11 mouse cellular contexts compared by ENCODE assay signal in the genomic region with DNA sequence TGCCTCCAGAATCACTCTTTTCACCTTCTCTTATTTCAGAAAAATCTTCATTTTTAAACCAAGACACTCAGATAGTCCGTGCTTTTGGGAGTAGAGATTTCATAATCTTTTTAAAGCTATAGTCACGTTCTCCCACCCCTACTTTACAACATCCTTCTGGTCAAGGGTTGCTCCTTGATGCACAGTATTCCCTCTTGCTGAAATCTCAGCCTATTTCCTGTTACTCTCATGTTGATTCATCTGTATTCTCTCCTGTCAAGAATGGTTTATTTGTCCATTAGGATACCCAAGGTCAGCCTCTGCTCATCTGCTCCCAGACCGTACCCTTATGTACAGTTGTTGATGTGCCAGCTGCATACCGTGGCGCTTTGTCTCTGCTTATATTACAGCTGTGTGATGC.
A peak's percentile ranks its signal among the peaks of the same experiment; 100 is the strongest.
DNase-seq lines count a peak whose midpoint lies in the region; ATAC-seq and TF ChIP-seq lines count a peak whose summit lies in the region.
"Had no signal": no experiment of that assay in that cellular context is flagged by ENCODE, and none has a peak within 500 bp of the region (broad histone marks: within the 10 kb centered on the region; RNA-seq: fewer than 3 reads in every experiment).

No protein-coding gene starts in this region.

- H3K36me3 ChIP-seq in lung, embryonic 14.5 days (ENCODE audit: insufficient read depth) = no peaks in the 10 kb centered on the region
- no peaks in the 10 kb centered on the region for H3K36me3 ChIP-seq in limb, embryonic 13.5 days

- no peak overlapping the region for H3K4me2 ChIP-seq in lung, embryonic 14.5 days
- no peak overlapping the region for H3K4me2 ChIP-seq in limb, embryonic 13.5 days (replicated peaks)

- intact Hi-C loops in gastrocnemius, adult 2 months (cut with DNase I) = loop anchor here (5.0 kb wide), 3 partner anchors 43 to 467 kb away; no protein-coding TSS in a partner anchor
- intact Hi-C loops in heart, postnatal 14 days (cut with DNase I) = loop anchor here (2.0 to 5.0 kb wide), 3 partner anchors 45 to 225 kb away; no protein-coding TSS in a partner anchor

- no peak overlapping the region for H3K9ac ChIP-seq in lung, embryonic 14.5 days
- H3K9ac ChIP-seq in limb, embryonic 13.5 days = no peak overlapping the region

- WGBS in lung, embryonic 14.5 days = 45% methylated on average over 5 of the region's 5 CpGs
- 45% methylated on average over 5 of the region's 5 CpGs for WGBS in lung, adult 2 months
- WGBS in limb, embryonic 13.5 days = 70% methylated on average over 5 of the region's 5 CpGs

- H3K27ac ChIP-seq in gastrocnemius, adult 2 months = peak overlapping the region; percentile 83
- H3K27ac ChIP-seq in lung, embryonic 14.5 days (ENCODE audit: low read depth) = peak overlapping the region; percentile 90
- H3K27ac ChIP-seq in brown adipose tissue, adult 24 weeks (replicated peaks; ENCODE audit: low read depth, low read length) = peak overlapping the region; percentile 36
- H3K27ac ChIP-seq in limb, embryonic 13.5 days = peak overlapping the region; percentile 92

- no peak overlapping the region for H3K4me3 ChIP-seq in gastrocnemius, adult 2 months
- no peak overlapping the region for H3K4me3 ChIP-seq in lung, embryonic 14.5 days (ENCODE audit: low read depth, low read length)
- no peak overlapping the region for H3K4me3 ChIP-seq in lung, adult 2 months (replicated peaks; ENCODE audit: extremely low read depth, low read depth, low read length)
- H3K4me3 ChIP-seq in brown adipose tissue, adult 24 weeks (ENCODE audit: insufficient read depth, low read depth, low read length) = no peak overlapping the region
- H3K4me3 ChIP-seq in limb, embryonic 13.5 days = no peak overlapping the region

- H3K4me1 ChIP-seq in lung, embryonic 14.5 days (ENCODE audit: insufficient read depth) = peaks cover 25% of the 10 kb centered on the region
- peaks cover 21% of the 10 kb centered on the region for H3K4me1 ChIP-seq in lung, adult 2 months (ENCODE audit: control insufficient read depth, insufficient read depth, low read length)
- H3K4me1 ChIP-seq in brown adipose tissue, adult 24 weeks (ENCODE audit: control insufficient read depth, insufficient read depth, insufficient read length, low read length) = peaks cover 24% of the 10 kb centered on the region
- peaks cover 33% of the 10 kb centered on the region for H3K4me1 ChIP-seq in limb, embryonic 13.5 days

- no peaks in the 10 kb centered on the region for H3K27me3 ChIP-seq in lung, embryonic 14.5 days (ENCODE audit: insufficient read depth, low read length)
- no peaks in the 10 kb centered on the region for H3K27me3 ChIP-seq in limb, embryonic 13.5 days

- no peak for ATAC-seq in lung, embryonic 14.5 days (ENCODE audit: insufficient read depth)
- no peak for ATAC-seq in limb, embryonic 13.5 days (ENCODE audit: low FRiP score, low read depth)

- no peaks in the 10 kb centered on the region for H3K9me3 ChIP-seq in lung, embryonic 14.5 days (ENCODE audit: low read depth, low read length)
- H3K9me3 ChIP-seq in limb, embryonic 13.5 days = no peaks in the 10 kb centered on the region

- no peak for TF ChIP-seq POLR2A in lung, adult 2 months (IDR thresholded peaks at IDR 0.05; ENCODE audit: borderline replicate concordance, extremely low read depth, low read depth, low read length)

- no peak for DNase-seq in gastrocnemius, adult 2 months
- DNase-seq in gastrocnemius, postnatal 25 days = no peak
- DNase-seq in lung, embryonic 14.5 days = no peak
- no peak for DNase-seq in lung, adult 2 months
- DNase-seq in cerebellum, adult 11 months = no peak
- no peak for DNase-seq in heart, postnatal 14 days
- DNase-seq: kidney, adult 18-20 months; right cerebral cortex, postnatal 25 days; thymus, postnatal 36 days had no signal

- no peak for TF ChIP-seq CTCF in gastrocnemius, adult 2 months (IDR thresholded peaks at IDR 0.05)
- TF ChIP-seq CTCF in lung, embryonic 14.5 days (IDR thresholded peaks at IDR 0.05; ENCODE audit: low read depth) = no peak
- TF ChIP-seq CTCF in lung, adult 2 months (IDR thresholded peaks at IDR 0.05; ENCODE audit: insufficient read depth, low read length) = no peak

Comparison
In these comparisons a context has a peak if more than half of its experiments do, and no peak if none do; other contexts are left out.
1. H3K27ac ChIP-seq: peak in every context shown above with its lines; median percentile 92 in limb, embryonic 13.5 days; 90 in lung, embryonic 14.5 days; 83 in gastrocnemius, adult 2 months; 36 in brown adipose tissue, adult 24 weeks.